Mouse (Mus musculus): ENCODE data around the gene Psmd14.

GRCm38 (mm10) chr2:61820203-61820602, 108.7 kb downstream of the Psmd14 start:
- no peak for TF ChIP-seq POLR2A (IDR thresholded peaks at IDR 0.05; ENCODE audit: insufficient read depth, low read depth, low read length)
- TF ChIP-seq CTCF (IDR thresholded peaks at IDR 0.05): no peak
- no peak for TF ChIP-seq EP300 (IDR thresholded peaks at IDR 0.05; ENCODE audit: insufficient read depth, low read depth, low read length)

Data from heart, adult 2 months (tissue).